Mouse (Mus musculus) hindbrain, embryonic 15.5 days (tissue): ENCODE results near the gene Men1. TPM values are rescaled to one million over a fixed set of nuclear protein-coding genes. Genes with fewer than 3 reads are reported as not detected.

Experiments used
- ATAC-seq: fragments of 200-750 bp; cut with Nextera tagmentation; 2 replicates; pipeline ENCODE4 v1.8.0; 2017; ENCODE audit warnings: low read depth, moderate number of reproducible peaks, moderate TSS enrichment; ENCODE audit not compliant: low FRiP score
- H3K27ac ChIP-seq: fragments of 300-500 bp; sonication (generic); replicated peaks from 2 replicates; pipeline ENCODE4 v1.5.1; 2015; ENCODE audit warnings: mild to moderate bottlenecking, inconsistent platforms
- H3K27me3 ChIP-seq: fragments of 300-500 bp; sonication (generic); 2 replicates; pipeline ENCODE4 v1.6.1; 2015; ENCODE audit warnings: control low read depth, inconsistent platforms
- H3K36me3 ChIP-seq: fragments of 300-500 bp; sonication (generic); 2 replicates; pipeline ENCODE4 v1.6.1; 2015; ENCODE audit warnings: control low read depth, inconsistent platforms
- H3K4me1 ChIP-seq: fragments of 300-500 bp; sonication (generic); replicated peaks from 2 replicates; pipeline ENCODE4 v1.6.1; 2015; ENCODE audit warnings: control low read depth, inconsistent platforms
- H3K4me2 ChIP-seq: fragments of 300-500 bp; sonication (generic); 2 replicates; pipeline ENCODE4 v1.6.1; 2015; ENCODE audit warnings: moderate library complexity, mild to moderate bottlenecking, inconsistent platforms
- H3K4me3 ChIP-seq: fragments of 300-500 bp; sonication (generic); 2 replicates; pipeline ENCODE4 v1.5.1; 2015; ENCODE audit warnings: mild to moderate bottlenecking, inconsistent platforms
- H3K9ac ChIP-seq: fragments of 300-500 bp; sonication (generic); 2 replicates; pipeline ENCODE4 v1.6.1; 2015; ENCODE audit warnings: inconsistent platforms
- H3K9me3 ChIP-seq: fragments of 300-500 bp; sonication (generic); 2 replicates; pipeline ENCODE4 v1.6.1; 2016; ENCODE audit warnings: control low read depth, inconsistent platforms
- WGBS: fragments of 180-500 bp; shearing (Covaris S2); methylation state at CpG from one replicate; pipeline ENCODE4 v1.1.7; 2015; 5-methylcytosine and 5-hydroxymethylcytosine counted together
- polyA plus RNA-seq: library from polyadenylated mRNA; unstranded; fragments of >200 nt; fragmentation: Nextera tagmentation; extraction: Ambion mirVana; gene quantifications from 2 replicates; pipeline ENCODE4 v1.2.1, GENCODE M21; 2015

Gene Men1
- polyA plus RNA-seq, 1 experiment from 2014 or later: 82.3 TPM

DNA sequence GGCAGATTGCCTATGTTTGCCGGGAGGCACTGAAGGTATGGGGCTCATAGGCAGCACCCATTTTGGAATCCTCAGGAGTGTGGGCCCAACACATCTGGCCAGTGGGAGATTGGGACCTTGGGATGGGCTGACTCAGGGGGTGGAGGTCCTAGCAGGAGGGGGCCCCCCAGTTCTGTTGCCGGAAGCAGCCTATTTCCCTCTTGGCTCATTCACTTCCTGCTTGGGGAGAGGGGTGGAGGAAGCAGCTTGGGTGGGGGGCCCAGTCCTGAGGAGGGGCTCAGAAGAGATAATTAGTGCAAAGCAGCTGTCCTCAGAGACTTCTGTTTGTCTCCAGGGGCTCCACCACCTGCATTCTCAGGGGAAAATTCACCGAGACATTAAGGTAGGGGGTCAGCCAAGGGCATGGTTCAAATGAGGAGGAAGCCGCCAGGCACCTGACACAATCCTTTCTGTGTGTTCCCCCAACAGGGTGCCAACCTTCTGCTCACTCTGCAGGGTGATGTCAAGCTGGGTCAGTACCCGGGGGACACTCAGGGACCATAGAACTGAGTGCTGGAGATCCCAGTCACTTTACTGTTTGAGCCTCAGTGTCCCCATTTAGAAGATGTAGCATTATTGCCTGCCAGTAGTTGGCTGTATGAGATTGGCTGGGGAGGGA, 7.6 kb downstream of the Men1 start:
- WGBS: 73% methylated on average over 5 of the region's 5 CpGs
- H3K4me2 ChIP-seq: peak overlapping the region; percentile 79
- no peak overlapping the region for H3K4me3 ChIP-seq
- H3K9ac ChIP-seq: no peak overlapping the region
- peaks cover 62% of the 10 kb centered on the region for H3K36me3 ChIP-seq
- ATAC-seq: no peak
- no peaks in the 10 kb centered on the region for H3K27me3 ChIP-seq
- no peaks in the 10 kb centered on the region for H3K9me3 ChIP-seq
- no peak overlapping the region for H3K27ac ChIP-seq
- peaks cover 20% of the 10 kb centered on the region for H3K4me1 ChIP-seq

- peaks cover 62% of the 10 kb centered on the region for H3K36me3 ChIP-seq
- peaks cover 17% of the 10 kb centered on the region for H3K4me1 ChIP-seq
- H3K9ac ChIP-seq: no peak overlapping the region
- no peak overlapping the region for H3K4me3 ChIP-seq
- no peaks in the 10 kb centered on the region for H3K9me3 ChIP-seq
- WGBS: 88% methylated on average over 19 of the region's 19 CpGs
- no peaks in the 10 kb centered on the region for H3K27me3 ChIP-seq
- no peak for ATAC-seq
- H3K27ac ChIP-seq: no peak overlapping the region
- H3K4me2 ChIP-seq: no peak overlapping the region
Measured at GRCm38 (mm10) chr19:6343066-6343925, 8.5 kb downstream of the Men1 start.

GRCm38 (mm10) chr19:6343996-6344395, 9.2 kb downstream of the Men1 start:
- Histone ChIP-seq H3K27ac (no peak overlapping the region), H3K4me3 (no peak overlapping the region), H3K36me3 (peaks cover 59% of the 10 kb centered on the region), H3K9me3 (no peaks in the 10 kb centered on the region), H3K27me3 (no peaks in the 10 kb centered on the region), H3K9ac (no peak overlapping the region), H3K4me2 (no peak overlapping the region), H3K4me1 (peaks cover 17% of the 10 kb centered on the region)
- 86% methylated on average over 5 of the region's 5 CpGs for WGBS
- no peak for ATAC-seq

- H3K4me2 ChIP-seq: no peak overlapping the region
- no peak overlapping the region for H3K27ac ChIP-seq
- H3K9ac ChIP-seq: no peak overlapping the region
- peaks cover 8% of the 10 kb centered on the region for H3K4me1 ChIP-seq
- no peak for ATAC-seq
- no peaks in the 10 kb centered on the region for H3K27me3 ChIP-seq
- H3K36me3 ChIP-seq: peaks cover 47% of the 10 kb centered on the region
- no peak overlapping the region for H3K4me3 ChIP-seq
- 94% methylated on average over 5 of the region's 5 CpGs for WGBS
- no peaks in the 10 kb centered on the region for H3K9me3 ChIP-seq
Measured at GRCm38 (mm10) chr19:6346023-6346422, 11.2 kb downstream of the Men1 start.

- Histone ChIP-seq H3K9me3 (no peaks in the 10 kb centered on the region), H3K4me1 (peaks cover 1% of the 10 kb centered on the region; the same call in 1 of the 2 replicates), H3K36me3 (peaks cover 47% of the 10 kb centered on the region), H3K9ac (no peak overlapping the region), H3K4me2 (no peak overlapping the region), H3K27me3 (no peaks in the 10 kb centered on the region), H3K4me3 (no peak overlapping the region), H3K27ac (no peak overlapping the region)
- ATAC-seq: no peak
- 92% methylated on average over 10 of the region's 10 CpGs for WGBS
Measured at GRCm38 (mm10) chr19:6346661-6347060, 11.9 kb downstream of the Men1 start.

- Histone ChIP-seq H3K9me3 (no peaks in the 10 kb centered on the region), H3K4me3 (no peak overlapping the region), H3K27ac (no peak overlapping the region), H3K4me1 (no peaks in the 10 kb centered on the region), H3K27me3 (no peaks in the 10 kb centered on the region), H3K36me3 (peaks cover 46% of the 10 kb centered on the region), H3K9ac (no peak overlapping the region), H3K4me2 (no peak overlapping the region)
- ATAC-seq: no peak
- 92% methylated on average over 4 of the region's 4 CpGs for WGBS
Measured at GRCm38 (mm10) chr19:6347615-6348014, 12.8 kb downstream of the Men1 start.

DNA sequence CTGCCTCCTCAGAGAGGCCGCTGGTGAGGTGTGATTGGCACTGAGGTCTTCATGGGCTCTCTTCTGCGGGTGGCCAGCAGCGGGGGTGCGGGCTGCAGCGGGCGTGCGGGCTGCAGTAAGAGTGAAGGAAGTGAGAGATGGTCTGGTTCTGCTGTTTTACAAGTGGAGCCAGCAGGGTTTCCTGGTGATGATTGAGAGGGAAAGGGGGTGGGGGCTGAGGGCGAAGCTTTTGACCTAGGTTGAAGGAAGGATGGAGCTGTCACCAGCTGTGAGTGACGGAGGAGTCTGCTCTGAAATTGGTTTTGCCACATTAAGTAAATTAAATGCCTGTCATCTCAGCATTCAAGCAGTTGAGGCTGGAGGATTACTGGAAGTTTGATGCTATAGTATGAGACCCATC, 13.9 kb downstream of the Men1 start:
- no peak for ATAC-seq
- peaks cover 47% of the 10 kb centered on the region for H3K36me3 ChIP-seq
- WGBS: 55% methylated on average over 9 of the region's 9 CpGs

DNA sequence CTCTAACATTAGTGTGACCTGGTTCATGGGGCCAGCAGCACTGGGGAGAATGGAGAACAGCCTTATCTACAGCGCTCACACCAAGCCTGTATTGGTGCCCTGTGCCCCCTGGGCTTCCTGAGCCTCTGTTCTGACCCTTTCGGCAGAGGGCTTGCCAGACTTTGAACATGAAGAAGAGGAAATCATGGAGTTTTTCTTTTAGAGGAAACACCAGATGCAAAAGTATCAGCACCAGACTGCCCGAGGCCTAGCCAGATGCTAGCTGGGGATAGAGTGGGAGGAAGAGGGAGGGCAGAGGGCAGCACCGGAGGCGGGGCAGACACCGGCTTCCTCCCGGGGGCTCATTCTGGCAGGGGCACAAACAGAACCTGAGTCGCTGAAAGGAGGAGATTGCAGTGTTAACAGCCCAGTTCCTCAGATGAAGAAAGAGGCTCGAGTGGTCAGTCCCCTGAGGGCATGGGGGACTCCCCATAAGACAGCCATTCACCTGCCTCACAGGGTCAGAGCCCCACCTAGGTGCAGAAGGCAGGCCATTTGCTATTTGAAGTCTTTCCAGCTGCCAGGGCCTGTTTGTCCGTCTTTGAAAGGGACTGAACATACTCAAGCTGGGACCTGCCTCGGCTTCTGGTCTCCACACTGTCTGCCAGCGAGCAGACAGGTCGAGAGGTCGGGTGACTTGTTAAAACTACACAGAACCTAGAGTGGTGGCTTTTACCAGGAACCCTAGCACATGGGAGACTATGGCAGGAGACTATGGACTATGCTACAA, 14.6 kb downstream of the Men1 start:
- H3K4me1 ChIP-seq: no peaks in the 10 kb centered on the region
- H3K9me3 ChIP-seq: no peaks in the 10 kb centered on the region
- no peaks in the 10 kb centered on the region for H3K27me3 ChIP-seq
- peaks cover 41% of the 10 kb centered on the region for H3K36me3 ChIP-seq
- ATAC-seq: no peak
- no peak overlapping the region for H3K4me2 ChIP-seq
- 40% methylated on average over 14 of the region's 14 CpGs for WGBS
- no peak overlapping the region for H3K9ac ChIP-seq
- H3K27ac ChIP-seq: 0 out of 2 replicates have a peak overlapping the region, but pooled peaks have one; percentile 34
- H3K4me3 ChIP-seq: no peak overlapping the region

More for the DNA sequence above, 13.9 kb downstream of the Men1 start:
- H3K9me3 ChIP-seq: no peaks in the 10 kb centered on the region
- no peak overlapping the region for H3K4me2 ChIP-seq
- H3K27ac ChIP-seq: 0 out of 2 replicates have a peak overlapping the region, but pooled peaks have one; percentile 34
- H3K27me3 ChIP-seq: no peaks in the 10 kb centered on the region
- H3K9ac ChIP-seq: no peak overlapping the region
- no peak overlapping the region for H3K4me3 ChIP-seq
- H3K4me1 ChIP-seq: no peaks in the 10 kb centered on the region

GRCm38 (mm10) chr19:6351431-6352106, 16.8 kb downstream of the Men1 start:
- H3K27ac ChIP-seq: no peak overlapping the region
- H3K4me2 ChIP-seq: no peak overlapping the region
- H3K9ac ChIP-seq: no peak overlapping the region
- no peaks in the 10 kb centered on the region for H3K4me1 ChIP-seq
- WGBS: 63% methylated on average over 14 of the region's 14 CpGs
- H3K9me3 ChIP-seq: no peaks in the 10 kb centered on the region
- no peak for ATAC-seq
- H3K4me3 ChIP-seq: no peak overlapping the region
- peaks cover 21% of the 10 kb centered on the region for H3K36me3 ChIP-seq
- H3K27me3 ChIP-seq: no peaks in the 10 kb centered on the region

DNA sequence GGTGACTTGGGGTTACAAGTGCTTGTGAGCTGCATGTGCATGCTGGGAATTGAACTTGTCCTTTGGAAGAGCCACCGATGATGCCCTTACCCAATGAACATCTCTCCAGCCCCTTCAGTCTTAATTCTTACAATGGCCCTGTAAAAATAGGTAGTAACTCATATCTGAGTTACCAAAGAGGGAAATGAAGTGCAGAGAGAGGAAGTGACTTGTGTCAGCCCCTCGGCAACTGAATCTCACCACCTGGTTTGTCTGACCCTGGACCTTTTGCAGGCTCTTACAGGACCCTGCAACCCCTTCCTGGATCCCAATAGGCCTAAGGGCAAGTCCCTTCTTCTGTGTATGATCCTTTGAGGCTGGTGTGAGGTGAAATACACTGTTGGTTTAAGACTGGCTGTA, 17.3 kb downstream of the Men1 start:
- Histone ChIP-seq H3K4me2 (no peak overlapping the region), H3K36me3 (peaks cover 16% of the 10 kb centered on the region; the same call in 1 of the 2 replicates), H3K4me3 (no peak overlapping the region), H3K9ac (no peak overlapping the region), H3K27ac (no peak overlapping the region), H3K4me1 (no peaks in the 10 kb centered on the region), H3K9me3 (no peaks in the 10 kb centered on the region), H3K27me3 (no peaks in the 10 kb centered on the region)
- no peak for ATAC-seq
- 88% methylated on average over 2 of the region's 2 CpGs for WGBS

GRCm38 (mm10) chr19:6354030-6354429, 19.3 kb downstream of the Men1 start:
- Histone ChIP-seq H3K9ac (no peak overlapping the region), H3K27me3 (no peaks in the 10 kb centered on the region), H3K9me3 (no peaks in the 10 kb centered on the region), H3K4me2 (no peak overlapping the region), H3K36me3 (peaks cover 10% of the 10 kb centered on the region; the same call in 1 of the 2 replicates), H3K27ac (no peak overlapping the region), H3K4me1 (no peaks in the 10 kb centered on the region), H3K4me3 (no peak overlapping the region)
- no peak for ATAC-seq
- 76% methylated on average over 7 of the region's 7 CpGs for WGBS
